Mouse (Mus musculus) MN1 (cell line): ENCODE data around the gene Upk2.
A peak's percentile ranks its signal among the peaks of the same experiment; 100 is the strongest.

Source experiments
- DNase-seq: peaks from one replicate; pipeline ENCODE4 v3.0.0-alpha.2; 2016; ENCODE audit warnings: low spot score

Gene Upk2

DNA sequence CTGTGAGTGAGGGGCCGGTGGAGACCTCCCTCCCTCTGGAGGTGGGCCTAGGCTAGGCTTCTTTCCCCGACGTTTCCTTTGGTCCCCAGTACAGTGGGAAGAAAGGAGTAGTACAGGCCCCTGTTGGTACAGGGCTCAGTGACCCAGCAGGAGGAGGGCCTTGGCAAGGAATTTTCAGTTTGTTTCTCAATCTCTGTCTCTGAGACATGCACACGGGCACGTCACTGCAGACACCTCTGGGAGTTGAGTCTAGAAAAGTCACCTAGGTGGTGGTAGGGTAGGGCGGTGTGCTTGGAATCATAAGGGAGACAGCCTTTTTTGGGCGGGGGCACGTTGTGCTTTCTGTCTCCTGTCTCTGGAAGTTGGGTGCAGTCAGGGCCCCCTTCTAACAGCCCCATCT, 33.6 kb upstream of the Upk2 start:
- DNase-seq = peak; percentile 10

DNA sequence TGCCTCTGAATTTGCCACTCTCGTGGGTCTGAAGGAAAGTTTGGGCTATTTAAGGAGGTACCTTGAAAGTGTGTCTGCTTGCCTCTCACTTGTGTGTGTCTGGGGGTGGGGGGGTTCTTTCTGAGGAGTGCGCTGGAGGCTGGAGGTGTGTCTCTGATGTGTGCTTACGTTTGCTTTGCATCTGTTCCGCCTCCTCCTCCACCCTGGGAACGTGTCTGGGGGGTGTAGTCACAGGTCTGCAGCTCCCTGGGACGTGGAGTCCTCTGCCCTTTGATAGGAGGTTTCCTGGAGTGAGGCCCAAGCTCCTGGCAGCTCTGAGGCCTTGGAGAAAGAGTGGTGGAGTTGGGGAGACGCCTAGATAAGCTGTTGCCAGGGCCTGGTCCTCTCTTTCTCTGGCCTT, 32.7 kb upstream of the Upk2 start:
- DNase-seq = peak; percentile 49

DNA sequence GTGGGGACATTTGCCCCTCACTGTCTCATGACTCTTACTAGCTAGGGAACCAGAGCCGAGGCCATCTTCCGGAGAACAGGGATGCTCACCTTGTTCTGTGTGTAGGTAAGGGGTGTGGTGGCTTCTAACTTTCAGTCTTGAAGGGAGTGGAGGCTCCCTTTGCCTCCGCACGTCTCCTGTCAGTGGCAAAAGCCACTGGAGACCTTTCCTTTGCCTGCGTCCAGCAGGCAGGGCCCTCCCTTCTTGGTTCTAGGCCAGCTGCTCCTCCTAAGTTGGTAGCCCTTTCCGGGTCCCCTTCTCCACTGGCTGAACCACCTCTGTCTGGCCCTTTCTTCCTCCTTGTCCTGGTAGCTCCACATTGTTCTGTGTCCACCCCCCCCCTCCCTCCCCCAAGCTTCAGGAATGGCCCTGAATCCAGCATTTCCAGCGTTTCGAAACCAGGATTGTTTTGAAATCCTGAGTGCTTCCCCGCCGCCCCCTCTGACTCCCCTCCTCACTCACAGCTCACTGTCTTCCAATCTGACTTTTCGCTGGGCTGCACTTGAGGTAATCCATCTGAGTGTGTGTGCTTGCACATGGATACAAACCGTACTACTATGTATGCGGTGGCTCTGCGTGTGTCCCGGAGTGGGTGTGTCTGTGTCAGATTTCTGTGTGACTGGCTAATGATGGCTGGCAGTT, 32.1 kb upstream of the Upk2 start:
- DNase-seq = peak; percentile 34

DNA sequence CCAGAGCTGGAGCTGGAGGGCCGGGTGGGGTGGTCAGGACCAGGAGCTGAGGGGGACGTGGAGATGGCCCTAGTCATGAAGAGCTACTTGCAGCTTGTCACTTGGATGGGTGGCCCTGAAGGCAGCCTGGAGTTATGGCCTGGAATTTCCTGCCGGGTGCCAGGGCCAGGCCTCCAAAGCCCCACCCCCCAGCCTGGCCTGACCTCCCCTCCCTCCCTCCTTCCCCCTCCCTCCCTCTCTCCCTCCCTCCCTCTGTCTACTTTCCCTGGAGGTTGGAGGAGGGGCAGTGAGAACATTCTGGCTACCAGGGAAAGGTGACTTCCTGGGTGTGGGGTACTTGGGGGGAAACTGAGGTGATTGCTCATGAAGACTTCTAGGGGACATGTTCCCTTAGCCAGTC, 31.6 kb upstream of the Upk2 start:
- DNase-seq = peak; percentile 49

DNA sequence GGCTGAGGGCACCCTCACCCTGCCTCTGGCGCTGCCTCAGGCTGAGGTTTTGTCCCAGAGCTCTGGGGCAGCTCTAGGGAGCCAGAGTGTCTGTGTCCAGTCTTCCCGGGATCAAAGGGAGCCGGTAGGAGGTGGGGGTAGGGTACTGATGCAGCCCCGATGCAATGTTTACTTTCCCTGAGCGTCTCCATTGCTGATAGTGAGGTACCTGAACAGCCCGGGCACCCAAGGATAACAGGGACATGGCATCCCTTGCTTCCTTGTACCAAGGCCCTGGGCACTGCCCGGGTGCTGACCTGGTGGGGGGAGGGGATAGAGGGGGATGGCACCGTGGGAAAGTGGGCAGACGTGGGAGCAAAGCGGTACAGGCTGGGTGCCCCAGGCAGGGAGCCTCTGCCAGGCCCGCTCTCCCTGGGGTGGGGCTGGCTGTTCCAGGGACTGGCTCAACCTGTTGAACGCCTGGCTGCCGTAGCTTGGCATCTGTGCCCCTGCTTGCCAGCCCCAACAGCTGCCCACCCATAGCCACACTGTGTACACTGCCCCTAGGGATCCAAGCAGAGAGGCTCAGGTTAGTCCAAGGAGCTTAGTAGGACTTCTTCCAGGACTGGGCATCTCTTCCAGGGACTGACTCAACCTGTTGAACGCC, 30.9 kb upstream of the Upk2 start:
- DNase-seq = no peak

DNA sequence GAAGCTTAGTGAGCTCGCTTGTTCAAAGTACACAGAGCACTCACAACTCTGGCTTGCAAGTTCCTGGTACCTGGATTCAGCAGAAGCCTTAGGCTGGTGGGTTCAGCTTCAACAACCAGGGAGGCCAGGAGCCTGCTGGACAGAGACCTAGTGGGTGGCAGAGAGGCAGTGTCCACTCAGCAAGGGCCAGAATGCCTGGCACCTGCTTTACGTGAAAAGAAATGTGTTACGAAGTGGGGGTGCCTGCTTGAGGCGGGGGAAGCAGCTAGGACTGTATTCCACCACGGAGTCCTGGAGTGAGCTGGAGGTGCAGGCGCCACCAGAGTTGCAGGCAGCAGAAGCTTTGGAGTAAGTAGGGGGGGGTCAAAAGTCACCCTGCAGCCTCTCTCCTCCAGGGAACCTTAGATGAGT, 30.3 kb upstream of the Upk2 start:
- no peak for DNase-seq

DNA sequence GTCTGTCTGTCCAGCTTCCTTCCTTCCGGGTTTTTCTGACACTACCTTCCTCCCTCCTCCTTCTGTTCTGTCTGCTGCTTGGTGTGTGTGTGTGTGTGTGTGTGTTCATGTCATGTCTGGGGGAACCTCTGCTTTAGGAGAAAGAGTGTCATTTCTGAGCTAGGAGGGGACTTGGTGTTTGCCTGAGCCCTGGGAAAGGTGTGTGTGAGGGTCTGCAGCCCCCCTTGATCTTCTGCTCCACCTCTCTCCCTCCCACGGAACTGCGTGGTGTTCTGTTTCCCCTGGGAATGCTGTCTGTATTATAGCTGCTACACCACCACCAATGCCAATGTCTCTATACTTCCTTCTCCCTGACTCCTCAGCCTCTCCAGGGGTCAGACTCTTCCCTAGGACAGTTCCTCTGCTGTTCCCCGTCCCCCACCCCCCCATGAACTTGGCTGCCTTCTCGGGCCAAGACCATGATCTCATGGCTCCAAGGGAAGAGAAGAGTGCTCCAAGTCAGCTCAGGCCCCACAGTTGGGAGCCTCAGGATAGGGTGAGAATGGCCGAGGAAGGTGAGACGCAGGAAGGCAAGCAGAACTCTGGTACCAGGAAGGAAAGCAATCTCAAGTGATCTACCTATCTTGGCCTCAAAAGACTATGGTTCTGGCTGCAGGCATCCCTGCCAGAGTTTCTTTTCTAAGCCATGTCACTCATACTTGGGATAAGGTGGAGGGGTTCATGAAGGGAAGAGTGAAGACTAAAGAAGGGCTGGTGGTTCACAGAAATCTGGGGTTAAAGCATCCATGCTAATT, 29.7 kb upstream of the Upk2 start:
- DNase-seq = no peak

DNA sequence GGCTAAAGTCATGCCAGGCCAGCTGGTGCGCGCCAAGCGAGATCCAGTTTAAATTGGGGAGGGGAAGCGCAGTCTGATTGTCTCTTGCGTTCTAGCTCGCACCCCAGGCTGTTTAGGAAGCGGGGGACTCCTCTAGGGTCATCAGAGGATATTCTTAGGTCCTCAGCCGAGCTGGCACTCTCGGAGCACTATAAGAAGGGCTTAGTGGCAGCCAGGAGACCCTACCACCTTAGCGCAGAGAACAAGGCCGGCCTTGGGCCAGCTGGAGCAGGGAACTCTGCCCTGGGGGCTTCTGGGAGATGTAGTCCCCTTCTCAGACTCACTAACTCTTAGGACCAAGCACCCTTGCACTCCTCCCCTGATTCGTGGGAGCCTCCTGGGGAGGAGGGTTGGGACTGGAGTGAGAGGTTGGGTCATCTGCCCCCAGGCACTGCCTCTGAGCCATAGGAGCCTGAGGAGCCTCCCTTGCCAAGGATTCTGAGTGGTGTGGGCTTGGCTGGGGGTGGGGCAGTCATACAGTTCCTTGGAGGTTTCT, 28.8 kb upstream of the Upk2 start:
- DNase-seq = peak; percentile 81

DNA sequence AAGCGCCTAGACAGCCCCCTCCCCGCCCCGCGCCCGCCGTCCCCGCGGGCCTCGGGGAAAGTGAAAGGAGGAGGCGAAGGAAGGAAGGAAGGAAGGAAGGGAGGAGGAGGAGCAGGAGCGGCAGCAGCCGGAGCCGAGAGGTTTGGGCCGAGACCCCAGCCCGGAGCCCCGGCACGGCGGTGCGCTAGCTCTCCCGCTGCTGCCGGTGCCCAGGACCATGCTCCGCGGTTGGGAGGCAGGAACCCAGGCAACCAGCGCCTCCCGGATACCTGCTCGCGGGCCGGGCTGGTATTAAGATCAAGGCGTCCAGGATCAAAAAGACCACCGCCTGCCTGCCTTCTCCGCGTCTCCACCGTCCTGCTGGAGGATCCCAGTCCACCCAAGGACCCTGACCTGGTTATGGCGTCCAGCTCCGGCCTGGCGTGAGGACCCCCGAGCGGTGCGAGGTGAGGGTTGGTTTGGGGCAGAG, 28.3 kb upstream of the Upk2 start:
- no peak for DNase-seq

DNA sequence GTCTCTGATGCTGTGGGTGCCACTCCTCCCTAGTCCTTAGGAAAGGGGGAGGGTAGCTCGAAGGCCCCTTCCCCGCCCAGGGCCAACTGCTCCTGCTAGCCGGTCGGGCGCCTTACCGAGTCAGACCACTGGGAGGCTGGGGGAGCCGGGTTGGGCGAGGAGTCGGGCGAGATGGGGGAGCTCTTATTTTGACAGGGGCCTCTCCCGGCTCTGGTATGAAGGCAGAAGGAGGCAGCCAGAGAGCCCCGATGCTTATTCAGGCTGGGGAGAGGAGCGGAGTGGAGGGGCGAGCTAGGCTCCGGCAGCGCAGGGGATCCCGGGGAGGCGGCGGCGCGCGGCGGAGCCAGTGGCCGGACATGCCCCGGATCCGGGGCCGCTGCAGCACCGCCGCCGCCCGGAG, 27.8 kb upstream of the Upk2 start, which contains the start of gene Bcl9l:
Gene Bcl9l (plus strand): TSS at position 274 of the 400 bp plus-strand sequence.
- peak; percentile 96 for DNase-seq

DNA sequence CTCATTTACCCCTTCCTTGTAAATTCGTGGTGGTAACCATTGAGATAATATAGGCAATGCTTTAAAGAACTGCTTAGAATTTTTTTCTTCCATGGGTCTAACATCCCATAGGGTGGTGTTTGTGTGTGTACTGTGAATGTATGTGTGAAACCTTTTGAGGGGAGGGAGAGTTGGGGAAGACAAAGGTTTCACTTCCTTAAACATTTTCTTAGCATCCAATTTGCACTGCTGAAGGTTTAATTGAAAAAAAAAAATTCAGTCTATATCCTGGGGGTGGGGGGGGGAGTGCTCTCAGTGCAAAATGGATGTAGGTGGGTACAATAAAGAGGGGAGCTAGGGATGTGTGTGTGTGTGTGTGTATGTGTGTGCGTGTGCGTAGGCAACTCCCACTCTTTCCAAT, 27.3 kb upstream of the Upk2 start:
- DNase-seq = no peak

DNA sequence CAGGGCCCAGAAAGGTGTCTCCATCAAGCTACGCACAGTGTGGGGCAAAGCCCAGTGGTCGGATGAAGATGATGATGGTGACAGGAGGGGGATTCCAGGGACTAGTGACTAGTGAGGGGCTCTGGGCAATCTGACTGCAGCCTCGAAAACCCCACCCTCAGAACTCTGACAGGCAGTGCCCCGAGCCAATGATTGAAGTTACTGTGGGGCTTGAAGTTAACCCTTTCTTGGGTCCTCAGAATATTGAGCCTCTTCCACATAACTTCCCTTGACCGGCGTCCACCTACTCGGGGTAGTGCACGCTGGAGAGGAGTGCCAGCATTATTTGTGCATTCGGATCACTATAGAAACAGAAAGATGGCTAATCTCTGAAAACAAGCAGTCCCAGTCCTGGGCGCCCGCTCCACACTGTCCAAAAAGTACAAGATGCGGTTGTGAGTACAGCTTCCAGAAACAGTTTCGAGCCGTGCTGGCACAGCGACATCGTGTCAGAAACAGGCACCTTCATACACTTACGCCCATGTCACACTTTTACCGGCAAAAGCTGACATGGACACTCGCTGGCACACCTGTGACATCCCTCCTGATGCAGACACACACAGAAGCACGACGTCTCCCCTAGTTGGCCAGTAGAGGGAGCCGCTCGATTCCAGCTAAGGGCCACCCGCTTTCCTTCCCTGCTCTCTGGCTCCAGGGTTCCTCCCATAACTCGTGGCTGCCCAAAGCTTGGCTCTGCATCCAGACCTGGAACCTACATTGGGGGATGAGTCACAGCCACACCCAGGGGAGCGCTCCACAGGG, 25.1 kb upstream of the Upk2 start:
- peak; percentile 94 for DNase-seq

DNA sequence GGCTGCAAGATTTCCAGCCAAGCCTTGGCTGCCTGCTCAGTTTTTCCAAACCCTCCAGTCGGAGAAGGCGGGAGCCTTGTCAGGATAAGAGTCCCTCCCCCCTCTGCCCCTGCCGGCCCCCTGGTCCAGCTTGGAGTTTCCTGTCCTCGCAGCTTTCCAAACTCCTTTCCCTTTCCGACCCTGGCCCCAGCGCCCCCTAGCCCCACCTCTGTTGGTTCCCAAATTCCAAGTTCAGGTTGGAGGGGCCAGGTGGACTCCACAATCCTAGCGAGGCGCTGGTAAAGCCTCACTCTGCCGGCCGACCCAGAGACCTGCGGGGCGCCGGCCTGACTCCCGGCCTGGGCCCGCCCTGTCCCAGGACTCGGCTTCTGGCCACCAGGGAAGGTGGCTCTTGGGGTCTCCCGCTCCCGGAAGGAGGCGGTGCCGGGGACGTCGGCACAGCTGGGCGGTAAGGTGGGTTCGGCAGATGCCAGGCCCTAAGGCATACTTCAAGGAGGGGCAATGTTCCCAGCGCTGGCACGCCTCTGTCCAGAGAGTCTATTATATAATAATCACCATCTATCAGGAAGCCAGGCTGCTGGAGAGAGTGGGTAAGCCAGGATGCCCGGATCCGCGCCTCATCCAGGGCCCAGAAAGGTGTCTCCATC, 24.3 kb upstream of the Upk2 start:
- peak; percentile 88 for DNase-seq

DNA sequence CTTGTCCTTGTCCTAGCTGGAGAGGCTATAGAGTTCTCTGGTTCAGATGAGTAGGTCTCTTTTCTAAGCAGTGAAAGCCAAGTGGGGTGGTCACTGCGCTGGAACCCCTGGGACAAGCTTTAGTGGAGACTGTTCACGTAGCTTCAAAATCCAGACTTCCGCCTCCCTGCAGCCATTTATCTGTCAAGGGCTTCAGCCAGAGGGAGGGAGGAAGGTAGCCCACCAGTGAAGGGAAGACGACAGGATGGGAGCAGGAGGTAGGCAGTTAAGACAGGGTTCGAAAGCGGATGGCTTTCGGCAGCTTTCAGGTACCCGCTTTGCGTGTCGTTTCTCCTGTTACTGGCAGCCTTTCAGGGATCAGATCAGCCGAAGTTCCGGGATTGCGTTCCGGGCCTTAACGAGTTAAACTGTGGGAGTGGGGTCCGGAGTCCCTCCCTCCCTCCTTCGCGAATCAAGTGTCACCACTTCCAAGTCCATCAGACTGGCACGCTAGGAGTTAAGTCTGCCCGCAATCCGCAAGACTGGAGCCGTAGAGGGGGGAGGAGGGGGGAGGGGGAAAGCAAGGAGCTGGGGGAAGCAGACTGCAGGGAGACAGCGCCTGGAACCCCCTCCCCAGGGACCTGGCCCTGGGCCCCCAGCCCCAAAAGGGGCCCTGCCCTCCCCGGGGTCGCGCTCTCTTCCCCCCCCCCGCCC, 23.6 kb upstream of the Upk2 start:
- peak; percentile 83 for DNase-seq

DNA sequence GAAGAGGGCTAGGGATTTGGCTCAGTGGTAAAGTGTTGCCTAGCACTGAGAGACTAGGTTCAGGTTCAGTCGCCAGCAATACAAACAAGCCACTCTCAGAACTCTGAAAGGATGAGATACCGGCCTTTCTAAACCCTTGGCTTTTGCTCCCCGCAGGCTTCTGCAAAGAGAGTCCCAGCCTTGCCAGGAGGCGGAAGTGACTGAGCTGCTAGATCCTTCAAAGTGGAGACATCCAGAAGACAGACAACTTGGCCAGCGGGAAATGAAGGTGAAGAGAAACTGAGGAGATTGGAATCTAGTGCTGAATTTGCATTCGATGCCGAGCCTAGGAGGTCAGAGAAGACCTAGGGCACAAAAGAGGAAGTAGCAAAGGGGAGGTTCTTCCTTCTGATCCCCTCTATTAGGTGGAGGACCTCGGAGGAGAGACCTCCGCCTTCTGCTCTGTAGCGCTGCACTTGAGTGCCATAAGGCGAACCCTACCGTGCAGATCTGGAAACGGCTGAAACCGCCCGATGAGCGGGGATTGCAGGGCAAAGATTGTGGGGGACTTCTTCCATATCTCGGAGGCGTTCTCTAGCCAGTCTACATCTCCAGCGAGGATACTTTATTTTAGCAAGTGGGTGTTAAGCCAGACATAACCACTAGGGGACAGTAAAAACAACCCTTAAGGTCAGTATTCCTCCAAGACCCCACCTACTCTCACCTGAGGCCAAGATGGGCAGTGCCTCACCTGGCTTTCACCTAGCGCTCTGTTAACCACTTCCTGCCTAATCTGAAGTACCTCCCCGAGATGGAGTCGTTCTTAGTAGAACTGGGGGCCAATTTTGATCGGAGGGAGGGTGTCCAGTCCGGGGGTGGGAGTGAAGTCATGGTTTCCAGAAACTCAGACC, 22.8 kb upstream of the Upk2 start:
- DNase-seq = peak; percentile 85

DNA sequence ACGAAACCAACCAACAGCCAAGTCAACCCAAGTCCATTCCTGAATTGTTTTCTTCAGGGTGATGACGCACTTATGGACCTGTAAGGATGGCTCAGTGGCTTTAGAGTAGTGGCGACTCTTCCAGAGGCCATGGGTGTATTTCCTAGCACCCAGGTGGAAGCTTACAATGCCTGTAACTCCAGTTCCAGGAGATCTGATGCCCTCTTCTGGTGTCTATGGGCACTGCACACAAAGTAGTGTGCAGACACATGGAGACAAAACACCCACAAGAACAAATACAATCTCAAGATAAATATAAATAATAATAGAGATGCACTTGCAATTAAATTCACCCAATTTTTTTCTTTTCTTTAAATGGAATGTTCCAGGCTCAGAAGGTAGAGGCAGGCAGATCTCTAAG, 21.2 kb upstream of the Upk2 start:
- no peak for DNase-seq

DNA sequence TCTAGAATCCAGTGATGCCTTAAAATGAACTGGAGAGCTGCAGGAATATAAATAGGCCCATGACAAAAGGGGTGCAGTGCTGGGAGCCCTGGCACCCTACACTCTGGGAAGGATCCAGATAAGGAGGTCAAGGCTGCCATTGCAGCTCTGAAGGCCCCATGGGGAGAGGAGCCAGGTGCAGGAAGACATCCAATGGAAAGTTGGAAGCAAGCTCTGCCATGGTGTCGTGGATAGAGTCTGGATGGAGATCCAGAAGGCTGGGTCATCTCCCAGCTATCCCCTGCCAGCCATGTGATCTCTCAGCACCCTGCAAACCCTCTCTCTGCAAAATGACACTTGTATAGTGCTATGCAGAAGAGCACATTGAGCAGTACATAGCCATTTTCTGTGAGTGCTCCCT, 19.6 kb upstream of the Upk2 start:
- no peak for DNase-seq

DNA sequence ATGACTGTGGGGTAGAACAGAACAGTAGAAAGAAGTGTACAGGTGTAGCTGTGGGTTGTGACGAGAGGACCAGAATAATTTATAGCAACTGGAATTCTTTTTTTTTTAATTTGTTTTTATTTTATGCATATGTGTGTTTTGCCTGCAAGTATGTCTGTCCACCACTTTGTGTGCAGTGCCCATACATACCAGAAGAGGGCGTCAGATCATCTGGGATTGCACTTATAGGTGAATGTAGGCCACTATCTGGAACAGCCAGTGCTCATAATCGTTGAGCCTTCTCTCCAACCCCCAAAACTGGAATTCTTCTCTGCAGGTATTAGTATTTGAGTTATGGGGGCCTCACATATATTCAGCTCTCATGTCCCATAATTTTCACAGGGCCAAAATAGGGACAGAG, 18.4 kb upstream of the Upk2 start:
- DNase-seq = no peak

DNA sequence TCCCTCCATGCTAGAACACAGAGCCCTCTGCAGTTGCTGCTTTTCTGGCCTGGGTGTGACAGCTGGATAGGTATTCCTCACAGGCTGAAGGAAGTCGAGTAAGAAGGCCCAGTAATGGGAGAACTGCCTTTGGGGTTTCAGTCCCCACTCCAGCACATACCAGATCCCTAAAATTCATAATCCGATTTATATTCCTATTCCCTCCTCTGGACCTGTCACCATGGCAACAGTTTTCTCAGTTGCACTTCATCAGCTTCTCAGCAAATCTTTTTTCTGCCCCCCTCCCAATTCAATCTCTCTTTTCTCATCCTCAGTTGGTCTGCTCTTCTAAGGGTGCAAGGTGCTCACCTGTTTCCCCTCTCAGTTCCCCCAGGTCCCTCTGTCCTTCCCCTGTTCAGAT, 14.0 kb upstream of the Upk2 start:
- no peak for DNase-seq

DNA sequence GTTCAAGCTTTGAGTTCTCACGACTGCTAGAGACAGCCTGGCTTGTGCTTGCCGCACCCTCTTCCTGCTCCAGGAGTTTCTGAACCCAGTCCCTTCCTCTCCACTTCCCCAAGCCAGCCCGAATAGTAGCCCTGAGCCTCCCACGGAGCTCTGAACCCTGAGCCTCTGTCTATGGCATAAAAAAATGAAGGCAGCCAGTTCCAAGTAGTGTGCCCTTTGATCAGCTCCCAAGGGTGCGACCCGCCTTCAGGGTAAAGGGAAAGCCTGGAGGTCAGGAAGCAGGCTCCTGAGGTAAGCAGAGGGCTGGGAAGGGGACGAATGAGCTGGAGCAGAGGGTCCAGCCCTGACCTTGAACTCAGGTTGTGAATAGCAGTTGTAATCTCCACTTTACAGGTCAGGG, 13.4 kb upstream of the Upk2 start:
- no peak for DNase-seq
